Mouse (Mus musculus): ENCODE measurements around the gene Olfr700.
"Not testable (repeated sequence)": the region's sequence is repeated elsewhere in the genome, so short reads cannot be mapped to it uniquely, and the experiment has no call there.

Olfr700 gene

GRCm38 (mm10) chr7:106808734-106809133 is at the start of gene Olfr700:
TSS of gene Olfr700 (minus strand) at chr7:106808834.
- DNase-seq = no peak

GRCm38 (mm10) chr7:106843060-106843459 is 34.4 kb upstream of the Olfr700 start, which contains the start of gene Olfr703:
TSS of gene Olfr703 (plus strand) at chr7:106843360.
- no peak for DNase-seq

GRCm38 (mm10) chr7:106833793-106834192 is 25.2 kb upstream of the Olfr700 start, which contains the start of gene Olfr702:
TSS of gene Olfr702 (minus strand) at chr7:106833893.
- no peak for DNase-seq

- DNase-seq = no peak
These were observed 9.8 kb upstream of the Olfr700 start for GRCm38 (mm10) chr7:106818414-106818813.

GRCm38 (mm10) chr7:106815775-106816174 is 7.1 kb upstream of the Olfr700 start:
- DNase-seq = peak in 1 of 2 experiments; percentile 0

- no peak for DNase-seq
These were observed 5.2 kb upstream of the Olfr700 start, which contains the start of gene Olfr701 for GRCm38 (mm10) chr7:106813829-106814228. TSS of gene Olfr701 (plus strand) at chr7:106814129.

- no peak for DNase-seq
These were observed 15.5 kb downstream of the Olfr700 start, which contains the start of gene Olfr699 for GRCm38 (mm10) chr7:106793098-106793497. TSS of gene Olfr699 (minus strand) at chr7:106793198.

GRCm38 (mm10) chr7:106788330-106788729 is 20.3 kb downstream of the Olfr700 start:
- DNase-seq = no peak

GRCm38 (mm10) chr7:106761008-106761407 is 47.6 kb downstream of the Olfr700 start:
- DNase-seq = not testable (repeated sequence)

GRCm38 (mm10) chr7:106758800-106759199 is 49.8 kb downstream of the Olfr700 start:
- DNase-seq = no peak
